Mouse (Mus musculus): ENCODE results near the gene Itga2b. TPM values are rescaled to one million over a fixed set of nuclear protein-coding genes. Genes with fewer than 3 reads are reported as not detected.
A peak's percentile ranks its signal among the peaks of the same experiment; 100 is the strongest.

The Itga2b gene
- total and polyA plus RNA-seq, 2 experiments from 2014 or later: 4.8 to 5.4 TPM

- no peak overlapping the region for H3K4me2 ChIP-seq (ENCODE audit: low read depth, low read length)
- H3K9ac ChIP-seq (replicated peaks; ENCODE audit: low read depth, low read length): no peak overlapping the region
- no peaks in the 10 kb centered on the region for H3K9me3 ChIP-seq (replicated peaks; ENCODE audit: control insufficient read depth, low read length)
- no peak overlapping the region for H3K4me3 ChIP-seq (ENCODE audit: low read depth, low read length)
- ATAC-seq (ENCODE audit: insufficient read depth, low read depth): no peak
- TF ChIP-seq EP300 (IDR thresholded peaks at IDR 0.05; ENCODE audit: low read depth) (no peak), CTCF (IDR thresholded peaks at IDR 0.05; ENCODE audit: low read depth) (no peak)
- DNase-seq (ENCODE audit: low spot score): no peak
- H3K27me3 ChIP-seq (ENCODE audit: control insufficient read depth, insufficient read depth, low read length): no peaks in the 10 kb centered on the region
- H3K4me1 ChIP-seq (ENCODE audit: control insufficient read depth, insufficient read depth): peaks cover 17% of the 10 kb centered on the region; the same call in 1 of the 2 replicates
- peak overlapping the region; percentile 4; the same call in 1 of the 2 replicates for H3K27ac ChIP-seq (ENCODE audit: low read depth)
- H3K36me3 ChIP-seq (replicated peaks; ENCODE audit: control insufficient read depth, insufficient read depth, low read length): peaks cover 34% of the 10 kb centered on the region
- WGBS: 69% methylated on average over 18 of the region's 18 CpGs
Measured at GRCm38 (mm10) chr11:102435754-102436470, 34.0 kb downstream of the Itga2b start.

- Histone ChIP-seq H3K27me3 (ENCODE audit: control insufficient read depth, insufficient read depth, low read length) (no peaks in the 10 kb centered on the region), H3K36me3 (replicated peaks; ENCODE audit: control insufficient read depth, insufficient read depth, low read length) (peaks cover 32% of the 10 kb centered on the region), H3K27ac (ENCODE audit: low read depth) (no peak overlapping the region), H3K4me1 (ENCODE audit: control insufficient read depth, insufficient read depth) (peaks cover 17% of the 10 kb centered on the region; the same call in 1 of the 2 replicates), H3K9ac (replicated peaks; ENCODE audit: low read depth, low read length) (no peak overlapping the region), H3K4me2 (ENCODE audit: low read depth, low read length) (no peak overlapping the region), H3K9me3 (replicated peaks; ENCODE audit: control insufficient read depth, low read length) (no peaks in the 10 kb centered on the region), H3K4me3 (ENCODE audit: low read depth, low read length) (no peak overlapping the region)
- WGBS: 83% methylated on average over 11 of the region's 11 CpGs
- TF ChIP-seq CTCF (IDR thresholded peaks at IDR 0.05; ENCODE audit: low read depth) (no peak), EP300 (IDR thresholded peaks at IDR 0.05; ENCODE audit: low read depth) (no peak)
- ATAC-seq (ENCODE audit: insufficient read depth, low read depth) (no peak), DNase-seq (ENCODE audit: low spot score) (no peak)
Measured at GRCm38 (mm10) chr11:102434816-102435705, 34.9 kb downstream of the Itga2b start.

- peak; percentile 15; the same call in 1 of the 2 replicates for ATAC-seq (ENCODE audit: insufficient read depth, low read depth)
- Histone ChIP-seq H3K36me3 (replicated peaks; ENCODE audit: control insufficient read depth, insufficient read depth, low read length) (peaks cover 26% of the 10 kb centered on the region), H3K27ac (ENCODE audit: low read depth) (no peak overlapping the region), H3K4me1 (ENCODE audit: control insufficient read depth, insufficient read depth) (peaks cover 21% of the 10 kb centered on the region; the same call in 1 of the 2 replicates), H3K9ac (replicated peaks; ENCODE audit: low read depth, low read length) (no peak overlapping the region), H3K9me3 (replicated peaks; ENCODE audit: control insufficient read depth, low read length) (no peaks in the 10 kb centered on the region), H3K4me2 (ENCODE audit: low read depth, low read length) (no peak overlapping the region), H3K27me3 (ENCODE audit: control insufficient read depth, insufficient read depth, low read length) (no peaks in the 10 kb centered on the region), H3K4me3 (ENCODE audit: low read depth, low read length) (no peak overlapping the region)
- WGBS: 8% methylated on average over 7 of the region's 7 CpGs
- peak; percentile 90 for DNase-seq (ENCODE audit: low spot score)
- TF ChIP-seq EP300 (IDR thresholded peaks at IDR 0.05; ENCODE audit: low read depth): no peak
- peak; percentile 92 for TF ChIP-seq CTCF (IDR thresholded peaks at IDR 0.05; ENCODE audit: low read depth)
Measured at GRCm38 (mm10) chr11:102434406-102434805, 35.5 kb downstream of the Itga2b start.

- no peak for TF ChIP-seq EP300 (IDR thresholded peaks at IDR 0.05; ENCODE audit: low read depth)
- Histone ChIP-seq H3K4me1 (ENCODE audit: control insufficient read depth, insufficient read depth) (peaks cover 21% of the 10 kb centered on the region; the same call in 1 of the 2 replicates), H3K36me3 (replicated peaks; ENCODE audit: control insufficient read depth, insufficient read depth, low read length) (peaks cover 20% of the 10 kb centered on the region), H3K9ac (replicated peaks; ENCODE audit: low read depth, low read length) (no peak overlapping the region), H3K4me3 (ENCODE audit: low read depth, low read length) (no peak overlapping the region), H3K27me3 (ENCODE audit: control insufficient read depth, insufficient read depth, low read length) (no peaks in the 10 kb centered on the region), H3K9me3 (replicated peaks; ENCODE audit: control insufficient read depth, low read length) (no peaks in the 10 kb centered on the region), H3K4me2 (ENCODE audit: low read depth, low read length) (no peak overlapping the region), H3K27ac (ENCODE audit: low read depth) (no peak overlapping the region)
- WGBS: 93% methylated on average over 7 of the region's 7 CpGs
- ATAC-seq (ENCODE audit: insufficient read depth, low read depth) (no peak), DNase-seq (ENCODE audit: low spot score) (no peak)
Measured at GRCm38 (mm10) chr11:102433866-102434265, 36.1 kb downstream of the Itga2b start.

- DNase-seq (ENCODE audit: low spot score) (no peak), ATAC-seq (ENCODE audit: insufficient read depth, low read depth) (no peak)
- H3K9me3 ChIP-seq (replicated peaks; ENCODE audit: control insufficient read depth, low read length): no peaks in the 10 kb centered on the region
- no peak overlapping the region for H3K9ac ChIP-seq (replicated peaks; ENCODE audit: low read depth, low read length)
- H3K4me3 ChIP-seq (ENCODE audit: low read depth, low read length): no peak overlapping the region
- WGBS: 86% methylated on average over 6 of the region's 6 CpGs
- no peaks in the 10 kb centered on the region for H3K27me3 ChIP-seq (ENCODE audit: control insufficient read depth, insufficient read depth, low read length)
- H3K4me2 ChIP-seq (ENCODE audit: low read depth, low read length): no peak overlapping the region
- peaks cover 19% of the 10 kb centered on the region for H3K36me3 ChIP-seq (replicated peaks; ENCODE audit: control insufficient read depth, insufficient read depth, low read length)
- no peak overlapping the region; the same call in 1 of the 2 replicates for H3K27ac ChIP-seq (ENCODE audit: low read depth)
- H3K4me1 ChIP-seq (ENCODE audit: control insufficient read depth, insufficient read depth): peaks cover 21% of the 10 kb centered on the region; the same call in 1 of the 2 replicates
- TF ChIP-seq EP300 (IDR thresholded peaks at IDR 0.05; ENCODE audit: low read depth): no peak
- TF ChIP-seq CTCF (IDR thresholded peaks at IDR 0.05; ENCODE audit: low read depth): no peak
Measured at GRCm38 (mm10) chr11:102432896-102433295, 37.0 kb downstream of the Itga2b start.

Measured in heart, postnatal 0 days (tissue).